Mouse (Mus musculus) v-Abl transformed pro-B cells (cell line): Measurements from ENCODE around the gene Ptgir.

Experiments used
- in situ Hi-C, 2 experiments: fragments of 400-800 bp; cut with MboI; formaldehyde crosslinking; loops; one replicate each; pipeline ENCODE4 v1.15.1; 2025; ENCODE audit not compliant: unreplicated experiment in 2 of 2

Ptgir gene

DNA sequence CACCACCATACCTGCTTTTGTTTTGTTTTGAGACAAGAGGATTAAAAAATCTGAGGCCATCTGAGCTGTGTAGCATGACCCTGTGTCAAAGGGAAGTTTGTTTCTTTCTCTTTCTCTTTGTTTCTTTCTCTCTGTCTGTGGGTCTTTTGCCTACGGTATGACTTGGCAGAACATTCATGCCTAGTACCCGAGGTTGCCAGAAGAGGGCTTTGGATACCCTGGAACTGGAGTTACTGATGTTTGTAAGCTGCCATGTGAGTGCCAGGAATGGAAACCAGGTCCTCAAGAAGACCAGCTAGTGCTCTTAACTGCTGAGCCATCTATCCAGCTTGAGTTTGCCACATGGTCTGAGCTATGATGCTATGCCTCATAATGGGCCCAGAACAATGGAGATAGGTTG, 22.1 kb downstream of the Ptgir start:
- in situ Hi-C loops: loop anchor here in 1 of 2 experiments (25.0 kb wide), 1 partner anchor 1959 kb away; no protein-coding TSS in a partner anchor

DNA sequence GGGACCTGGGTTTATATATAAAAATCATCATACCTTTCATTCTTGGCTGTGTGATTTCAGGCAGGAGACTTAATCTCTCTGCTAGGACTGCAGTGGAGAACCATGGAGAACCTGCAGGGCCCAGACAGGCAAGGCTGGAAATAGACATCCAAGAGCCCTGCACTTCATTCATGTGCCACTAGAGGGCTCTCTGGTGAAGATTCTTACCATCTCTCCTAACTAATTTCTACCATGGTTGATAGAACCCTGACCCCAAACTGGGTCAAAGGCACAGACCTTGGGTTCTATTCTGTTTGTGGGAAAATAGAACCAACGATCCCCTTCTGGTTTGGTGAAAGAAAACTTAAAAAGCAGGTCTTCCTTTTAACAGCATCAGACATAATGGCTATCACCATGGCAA, 24.6 kb downstream of the Ptgir start:
- in situ Hi-C loops: loop anchor here (5.0 to 25.0 kb wide), 4 partner anchors 64 to 1956 kb away; partner anchors contain the start of gene Ccdc8 (in 1 of the 2)

- in situ Hi-C loops: loop anchor here (5.0 to 25.0 kb wide), 4 partner anchors 63 to 1955 kb away; partner anchors contain the start of gene Ccdc8 (in 1 of the 2)
Observed at GRCm38 (mm10) chr7:16931968-16932627, 25.8 kb downstream of the Ptgir start.

DNA sequence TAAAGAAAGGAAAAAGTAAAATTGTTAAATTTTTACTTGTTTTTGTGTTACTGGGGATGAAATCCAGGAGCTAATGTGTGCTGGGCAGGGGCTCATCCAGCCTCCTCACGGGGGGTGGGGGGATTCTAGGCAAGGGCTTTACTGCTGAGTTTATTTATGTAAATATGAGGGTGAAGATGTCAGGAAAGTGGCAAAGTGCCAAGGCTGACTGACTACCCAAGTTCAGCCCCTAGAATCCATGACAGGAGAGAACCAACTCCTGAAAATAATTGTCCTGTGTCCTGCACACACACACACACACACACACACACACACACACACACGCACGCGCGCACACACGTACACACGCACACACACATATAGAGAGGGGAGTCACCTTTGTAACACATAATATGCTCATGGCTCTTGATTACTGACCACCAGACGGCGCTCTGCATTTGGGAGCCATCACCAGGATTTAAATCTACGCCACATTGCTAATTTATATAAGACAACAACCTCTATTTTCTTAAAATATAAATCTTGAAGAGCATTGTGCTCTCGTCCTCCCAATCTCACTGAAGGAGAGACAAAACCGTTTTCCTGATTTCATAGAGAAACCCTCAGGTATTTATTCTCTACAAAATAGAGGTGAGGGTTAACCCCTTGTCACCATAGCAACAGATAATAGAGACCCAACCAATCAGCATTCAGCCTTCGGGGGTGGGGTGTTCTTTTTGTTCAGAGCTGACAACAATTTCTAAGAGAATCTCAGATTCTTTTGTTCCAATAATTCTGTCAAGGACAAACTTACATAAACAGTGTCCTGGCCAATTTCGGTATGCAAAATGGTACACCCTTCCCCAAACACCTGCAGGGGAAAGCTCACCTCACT, 26.7 kb downstream of the Ptgir start:
- in situ Hi-C loops: loop anchor here (5.0 to 25.0 kb wide), 4 partner anchors 62 to 1954 kb away; partner anchors contain the start of gene Ccdc8 (in 1 of the 2)

DNA sequence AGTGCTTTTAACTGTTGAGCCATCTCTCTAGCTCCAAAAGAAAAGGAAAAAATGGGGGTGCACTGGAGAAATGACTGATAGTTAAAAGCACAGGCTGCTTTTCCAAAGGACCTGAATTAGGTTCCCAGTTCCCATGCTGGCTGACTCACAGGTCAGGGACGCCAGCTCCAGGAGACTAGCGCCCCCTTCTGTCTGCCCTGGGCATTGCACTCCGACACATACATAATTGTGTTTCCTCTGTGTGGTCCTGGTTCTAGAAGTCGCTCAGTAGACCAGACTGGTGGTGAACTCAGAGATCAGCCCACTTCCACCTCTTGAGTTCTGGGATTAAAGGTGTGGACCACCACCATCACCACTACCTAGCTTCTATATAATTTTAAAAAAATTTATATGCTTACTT, 31.0 kb downstream of the Ptgir start:
- in situ Hi-C loops: loop anchor here in 1 of 2 experiments (10.0 to 25.0 kb wide), 3 partner anchors 57 to 1950 kb away; partner anchors contain the start of gene Ccdc8

DNA sequence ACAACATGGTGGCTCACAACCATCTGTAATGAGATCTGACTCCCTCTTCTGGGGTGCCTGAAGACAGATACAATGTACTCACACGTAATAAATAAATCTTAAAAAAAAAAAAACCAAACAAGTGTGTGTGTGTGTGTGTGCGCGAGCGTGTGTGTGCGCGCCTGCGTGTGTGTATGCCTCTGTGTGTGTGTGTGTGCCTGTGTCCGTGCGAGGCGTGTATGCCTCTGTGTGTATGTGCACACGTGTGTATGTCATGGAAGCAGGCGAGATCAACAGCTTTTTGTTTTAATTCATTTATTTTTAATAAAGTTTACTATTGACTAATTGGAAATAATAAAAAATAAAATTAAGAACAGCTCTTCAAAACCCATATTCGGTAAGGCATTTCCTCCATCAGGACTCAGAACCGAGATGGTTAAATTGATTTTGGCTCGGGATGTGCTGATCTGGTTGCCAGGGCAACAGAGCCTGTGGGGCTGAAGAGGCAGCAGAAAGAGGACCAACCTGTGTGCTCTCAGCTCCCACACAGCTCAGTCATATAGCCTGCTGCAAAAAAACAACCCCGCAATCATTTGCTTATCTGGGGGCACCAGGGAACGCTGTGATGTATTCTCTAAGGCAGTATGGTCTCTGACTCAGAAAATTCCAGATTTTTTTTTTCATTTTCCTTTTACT, 32.0 kb downstream of the Ptgir start:
- in situ Hi-C loops: loop anchor here in 1 of 2 experiments (10.0 to 25.0 kb wide), 3 partner anchors 57 to 1949 kb away; partner anchors contain the start of gene Ccdc8

DNA sequence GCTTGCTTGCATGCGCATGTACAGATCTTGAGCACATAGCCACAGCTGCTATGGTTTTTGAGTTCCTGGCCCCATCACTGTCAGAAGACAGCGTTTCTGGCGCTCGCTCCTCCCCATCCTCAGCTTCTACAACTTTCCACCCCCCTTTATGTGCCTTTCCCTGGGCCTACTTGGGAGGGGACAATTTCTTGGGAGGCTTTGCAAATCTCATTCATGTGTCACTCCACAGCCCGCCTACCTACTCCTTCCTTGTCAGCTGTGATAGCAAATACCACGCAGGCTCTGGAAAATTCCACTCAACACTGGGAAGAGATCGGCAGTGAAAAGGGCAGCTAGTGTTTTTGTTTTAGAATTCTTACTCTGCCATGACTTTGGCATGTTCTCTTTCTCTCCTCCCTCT, 34.0 kb downstream of the Ptgir start:
- in situ Hi-C loops: loop anchor here in 1 of 2 experiments (25.0 kb wide), 1 partner anchor 1947 kb away; no protein-coding TSS in a partner anchor

- in situ Hi-C loops: loop anchor here in 1 of 2 experiments (25.0 kb wide), 1 partner anchor 1944 kb away; no protein-coding TSS in a partner anchor
Observed at GRCm38 (mm10) chr7:16942861-16943260, 36.6 kb downstream of the Ptgir start.

DNA sequence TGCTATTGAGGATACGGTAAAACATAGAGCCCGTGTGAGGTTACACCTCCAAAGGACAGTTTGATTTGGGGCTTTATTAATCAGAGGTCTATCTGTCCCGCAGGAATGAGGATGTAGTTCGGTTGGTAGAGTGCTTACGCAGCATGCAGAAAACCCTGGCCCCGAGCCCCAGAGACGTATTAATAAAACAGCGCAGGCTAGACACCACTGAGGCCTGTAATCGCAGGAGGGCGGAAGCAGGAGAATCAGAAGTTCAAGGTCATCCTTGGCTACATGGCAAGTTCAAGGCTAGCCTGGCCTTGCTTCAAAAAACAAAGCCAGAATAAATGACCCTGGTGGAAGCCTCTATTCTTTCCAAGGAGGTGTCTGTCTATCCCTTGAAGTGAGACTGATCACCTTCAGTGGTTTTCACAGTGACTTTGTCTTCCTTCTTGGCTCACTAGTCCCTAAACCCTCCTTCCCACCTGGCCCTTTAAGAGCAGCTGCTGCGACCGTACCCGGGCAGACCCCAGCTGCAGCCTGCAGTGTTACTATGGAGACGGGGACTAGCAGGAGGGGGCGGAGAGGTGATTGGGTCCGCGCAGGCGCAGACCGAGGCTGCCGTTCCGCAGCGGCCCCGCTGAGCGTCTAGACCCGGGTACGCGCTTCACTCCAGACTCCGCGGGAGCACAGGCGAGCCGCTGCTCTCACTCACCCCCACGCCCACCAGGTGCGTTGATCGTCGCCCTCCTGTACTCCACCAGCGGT, 37.9 kb downstream of the Ptgir start, which contains the start of gene Pnmal2:
TSS of gene Pnmal2 (plus strand) at position 622 of the 747 bp plus-strand sequence.
- in situ Hi-C loops: loop anchor here in 1 of 2 experiments (25.0 kb wide), 1 partner anchor 1943 kb away; no protein-coding TSS in a partner anchor

DNA sequence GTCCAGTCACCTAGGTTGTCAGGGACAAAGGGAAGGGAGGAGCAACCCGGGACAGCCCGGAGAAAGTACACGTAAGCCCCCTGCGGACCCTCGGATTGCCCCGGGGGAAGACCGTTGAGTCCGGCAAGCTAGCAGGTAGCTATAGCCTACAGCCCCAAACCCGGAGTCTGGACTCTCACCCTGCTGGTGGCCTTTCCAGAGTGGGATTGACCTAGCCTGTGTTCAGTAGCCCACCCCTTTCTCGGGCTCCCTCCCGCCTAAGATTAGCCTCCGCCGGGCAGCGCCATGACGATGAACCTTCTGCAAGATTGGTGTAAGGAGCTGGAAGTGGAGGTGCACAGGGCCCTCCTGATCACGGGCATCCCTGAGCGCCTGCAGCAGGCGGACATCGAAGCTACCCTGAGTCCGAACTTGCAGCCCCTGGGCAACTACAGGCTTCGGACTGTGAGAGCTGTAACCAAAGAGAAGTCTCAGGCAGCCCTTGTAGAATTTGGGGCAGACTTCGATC, 38.6 kb downstream of the Ptgir start:
- in situ Hi-C loops: loop anchor here in 1 of 2 experiments (25.0 kb wide), 1 partner anchor 1942 kb away; no protein-coding TSS in a partner anchor

DNA sequence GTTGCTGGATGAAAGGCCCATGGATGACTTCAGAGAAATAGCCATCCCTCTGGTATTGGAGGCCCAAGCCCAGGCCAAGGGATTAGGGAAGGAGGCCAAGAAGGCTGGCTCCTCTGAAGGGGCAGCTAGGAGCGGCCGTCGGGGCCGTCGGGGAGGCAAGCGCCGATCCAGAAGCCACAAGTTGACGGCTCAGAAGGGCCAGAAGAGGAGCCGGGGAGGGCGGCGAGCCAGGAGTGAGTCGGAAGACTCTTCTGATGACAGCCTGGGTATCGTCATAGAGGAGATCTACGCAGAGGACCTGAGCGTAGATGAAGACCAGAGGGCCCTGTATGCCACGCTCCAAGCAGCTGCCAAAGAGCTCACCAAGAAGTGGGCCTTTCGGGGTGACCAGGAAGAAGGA, 39.1 kb downstream of the Ptgir start:
- in situ Hi-C loops: loop anchor here in 1 of 2 experiments (25.0 kb wide), 1 partner anchor 1942 kb away; no protein-coding TSS in a partner anchor

DNA sequence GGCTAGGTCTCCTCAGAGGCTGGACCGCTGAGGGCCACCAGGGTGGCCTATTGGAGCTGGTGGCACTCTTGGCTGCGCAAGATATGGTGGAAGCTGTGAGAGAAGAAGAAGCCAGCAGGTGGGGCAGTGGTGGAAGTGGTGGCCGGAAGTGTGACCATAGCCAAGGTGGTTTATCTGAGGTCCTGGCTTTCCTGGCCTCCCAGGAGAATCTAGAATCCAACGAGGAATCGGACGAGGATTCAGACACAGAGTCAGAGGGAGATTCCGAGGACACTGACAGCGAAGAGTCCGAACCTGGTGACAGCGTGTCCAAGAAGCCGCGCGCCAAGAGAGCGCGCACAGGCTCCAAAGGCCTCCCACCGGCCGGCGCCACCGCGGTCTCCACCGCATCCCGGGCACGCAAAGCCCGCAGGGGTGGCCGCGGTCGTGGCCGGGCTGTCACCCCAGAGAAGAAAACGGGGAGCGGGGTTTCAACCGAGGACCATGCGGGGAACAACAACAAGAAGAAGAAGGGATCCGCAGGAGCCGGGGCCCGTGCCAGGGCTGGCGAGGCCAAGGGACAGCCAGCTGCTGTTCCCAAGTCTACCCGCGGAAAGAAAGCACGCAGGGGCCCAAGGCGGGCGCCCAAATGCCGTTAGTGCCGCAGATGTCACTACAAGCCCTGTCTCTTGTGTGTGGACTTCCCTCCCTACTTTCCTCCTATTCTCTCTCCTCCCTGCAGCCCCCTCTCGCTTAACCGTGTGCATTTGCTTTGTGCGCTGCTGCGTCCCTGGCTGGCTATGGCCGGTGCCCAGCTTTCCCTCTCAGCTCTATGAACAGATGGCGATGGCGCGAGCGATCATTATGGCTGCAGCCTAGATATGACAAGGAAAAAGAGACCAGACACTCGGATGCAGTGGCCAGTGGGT, 40.4 kb downstream of the Ptgir start:
- in situ Hi-C loops: loop anchor here in 1 of 2 experiments (25.0 kb wide), 1 partner anchor 1941 kb away; no protein-coding TSS in a partner anchor

DNA sequence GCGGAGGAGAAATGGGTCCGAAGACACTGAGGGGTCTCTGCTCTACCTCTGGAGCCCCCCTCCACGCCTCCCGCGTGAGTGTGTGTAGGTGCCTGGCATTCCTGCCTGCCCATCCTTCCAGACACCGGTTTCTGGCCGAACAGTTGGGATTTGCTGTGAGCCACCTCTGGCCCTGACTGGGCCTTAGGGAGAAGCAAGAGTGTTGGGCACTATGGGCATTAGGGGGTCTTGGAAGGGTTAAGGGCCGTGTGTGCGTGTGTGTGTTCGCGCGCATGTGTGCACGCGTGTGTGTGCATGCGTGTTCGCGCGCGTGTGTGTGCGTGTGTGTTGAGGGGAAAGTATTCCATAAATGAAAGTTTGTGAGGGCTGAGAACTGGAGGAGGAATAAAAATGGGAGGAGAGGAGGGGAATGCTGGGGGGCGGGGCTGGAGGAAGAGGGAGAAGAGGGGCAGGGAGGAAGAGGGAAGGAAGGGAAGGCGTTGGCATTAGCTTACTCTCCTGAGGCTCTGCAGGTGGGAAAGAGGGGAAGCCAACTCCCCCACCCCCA, 41.1 kb downstream of the Ptgir start:
- in situ Hi-C loops: loop anchor here in 1 of 2 experiments (25.0 kb wide), 1 partner anchor 1940 kb away; no protein-coding TSS in a partner anchor

DNA sequence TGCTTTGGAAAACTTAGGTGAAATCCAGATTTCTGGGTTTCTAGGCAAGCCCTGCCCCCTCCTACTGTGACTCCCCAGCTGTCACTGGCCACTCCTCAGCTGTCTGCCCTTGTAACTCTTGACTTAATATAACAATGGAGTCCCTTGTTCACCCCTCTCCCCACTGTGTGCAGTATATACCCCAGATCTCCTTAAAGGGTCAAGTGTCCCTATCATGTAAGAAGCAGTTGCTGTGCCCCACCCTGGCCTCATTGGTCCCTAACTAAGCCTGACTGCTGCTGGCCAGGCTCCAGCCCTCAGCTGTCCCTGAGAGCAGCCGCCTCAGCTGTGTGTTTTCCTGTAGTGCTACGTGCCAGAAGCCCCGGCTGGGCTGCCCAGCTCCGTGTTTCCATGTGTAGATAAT, 41.7 kb downstream of the Ptgir start:
- in situ Hi-C loops: loop anchor here in 1 of 2 experiments (25.0 kb wide), 1 partner anchor 1939 kb away; no protein-coding TSS in a partner anchor

DNA sequence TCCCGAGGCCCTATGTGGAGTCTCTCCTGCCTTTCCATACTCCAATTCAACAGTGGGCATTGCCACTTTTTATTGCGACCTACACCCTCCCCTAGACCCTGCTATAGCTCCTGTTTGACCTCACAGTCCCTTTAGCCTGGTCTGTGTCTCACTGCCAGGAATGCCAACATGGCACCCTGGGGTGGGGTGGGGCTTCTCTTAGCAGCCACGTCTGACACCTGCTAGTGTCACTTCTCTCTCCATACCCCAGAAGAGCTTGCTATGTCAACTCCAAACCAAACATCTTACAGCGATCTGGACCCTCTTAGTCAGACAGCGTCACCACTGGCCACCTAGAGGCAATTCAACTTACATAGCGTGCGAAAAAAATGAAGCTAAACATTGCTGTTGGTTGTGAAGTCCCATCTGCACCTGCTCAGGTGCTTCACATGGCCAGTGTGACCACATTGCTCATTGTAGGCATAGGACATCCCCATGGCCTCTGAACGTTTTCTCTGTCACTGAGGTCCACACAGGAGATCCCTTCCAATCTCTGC, 42.7 kb downstream of the Ptgir start:
- in situ Hi-C loops: loop anchor here in 1 of 2 experiments (25.0 kb wide), 1 partner anchor 1938 kb away; no protein-coding TSS in a partner anchor

DNA sequence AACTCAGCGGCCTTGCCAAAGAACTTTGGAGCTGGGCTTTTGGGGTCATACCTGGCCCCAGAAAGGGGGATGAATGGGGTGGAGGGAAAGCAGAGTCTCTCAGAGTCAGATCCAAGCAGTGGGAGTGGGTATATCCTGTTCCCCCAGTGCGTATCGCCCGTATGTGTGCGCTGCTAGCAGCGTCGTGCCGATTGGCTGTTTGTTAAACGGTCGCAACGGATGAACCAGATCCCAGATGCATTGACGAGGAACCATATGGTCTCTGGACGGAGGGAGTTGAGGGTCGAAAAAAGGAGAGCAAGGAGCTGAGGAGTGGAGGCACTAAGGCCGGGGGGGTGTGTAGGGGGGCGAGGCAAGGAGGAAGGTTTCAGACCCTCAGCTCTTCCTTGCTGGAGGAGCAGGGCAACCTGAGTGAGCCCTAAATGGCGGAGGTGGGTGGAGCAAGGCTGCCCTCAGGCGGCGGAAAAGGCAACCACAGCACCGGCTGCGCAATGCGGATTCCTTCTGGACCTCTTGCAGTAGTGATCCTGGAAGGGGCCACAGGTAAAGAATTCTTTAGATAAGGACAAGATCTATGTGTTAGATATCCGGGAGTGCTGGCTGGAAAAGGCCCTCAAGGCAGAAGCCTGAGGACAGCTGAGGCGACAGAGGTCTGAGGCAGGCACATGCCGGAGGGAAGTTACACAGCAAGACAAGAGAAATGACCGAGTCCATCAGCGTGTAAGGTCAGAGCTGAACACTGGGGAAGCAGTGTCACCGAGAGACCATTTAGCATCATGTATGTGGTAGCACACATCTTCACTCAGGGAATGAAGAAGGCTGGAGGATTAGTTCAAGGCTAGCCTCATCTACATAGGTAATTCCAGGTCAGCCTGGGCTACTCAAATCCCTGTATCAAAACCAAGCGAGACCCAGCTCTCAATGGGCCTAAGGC, 43.9 kb downstream of the Ptgir start:
- in situ Hi-C loops: loop anchor here (5.0 to 25.0 kb wide), 4 partner anchors 47 to 1937 kb away; partner anchors contain the start of gene Psg20 (in 1 of the 2)
